Mouse (Mus musculus) embryonic facial prominence, embryonic 12.5 days (tissue): Measurements from ENCODE around the gene Spg20. TPM values are rescaled to one million over a fixed set of nuclear protein-coding genes. Genes with fewer than 3 reads are reported as not detected.

Source experiments
- ATAC-seq: fragments of 200-750 bp; cut with Nextera tagmentation; 2 replicates; pipeline ENCODE4 v1.8.0; 2017; ENCODE audit not compliant: insufficient number of reproducible peaks, insufficient read depth, low FRiP score, low TSS enrichment
- H3K27ac ChIP-seq: fragments of 300-500 bp; sonication (generic); 2 replicates; pipeline ENCODE4 v1.5.1; 2016; ENCODE audit warnings: mild to moderate bottlenecking
- H3K27me3 ChIP-seq: fragments of 300-500 bp; sonication (generic); 2 replicates; pipeline ENCODE4 v1.6.1; 2016; ENCODE audit warnings: mild to moderate bottlenecking, moderate library complexity
- H3K36me3 ChIP-seq: fragments of 300-500 bp; sonication (generic); 2 replicates; pipeline ENCODE4 v1.6.1; 2016; ENCODE audit warnings: mild to moderate bottlenecking
- H3K4me1 ChIP-seq: fragments of 300-500 bp; sonication (generic); 2 replicates; pipeline ENCODE4 v1.6.1; 2016
- H3K4me2 ChIP-seq: fragments of 300-500 bp; sonication (generic); replicated peaks from 2 replicates; pipeline ENCODE4 v1.6.1; 2016; ENCODE audit warnings: mild to moderate bottlenecking, moderate library complexity
- H3K4me3 ChIP-seq: fragments of 300-500 bp; sonication (generic); 2 replicates; pipeline ENCODE4 v1.5.1; 2016; ENCODE audit warnings: mild to moderate bottlenecking
- H3K9ac ChIP-seq: fragments of 300-500 bp; sonication (generic); 2 replicates; pipeline ENCODE4 v1.6.1; 2016; ENCODE audit warnings: mild to moderate bottlenecking, moderate library complexity
- H3K9me3 ChIP-seq: fragments of 300-500 bp; sonication (generic); 2 replicates; pipeline ENCODE4 v1.6.1; 2016; ENCODE audit warnings: mild to moderate bottlenecking, moderate library complexity
- whole genome bisulfite sequencing: fragments of 180-500 bp; shearing (Covaris S2); methylation state at CpG from one replicate; pipeline ENCODE4 v1.1.7; 2016; 5-methylcytosine and 5-hydroxymethylcytosine counted together
- polyA plus RNA-seq: library from polyadenylated mRNA; unstranded; fragments of >200 nt; fragmentation: Nextera tagmentation; extraction: Ambion mirVana; gene quantifications from 2 replicates; pipeline ENCODE4 v1.2.1, GENCODE M21; 2016

The Spg20 gene
- polyA plus RNA-seq, 1 experiment from 2014 or later, result 86.5 TPM

- 79% methylated on average over 4 of the region's 4 CpGs for WGBS
- no peak for ATAC-seq
- H3K36me3 ChIP-seq, result peaks cover 84% of the 10 kb centered on the region
Observed at GRCm38 (mm10) chr3:55129181-55129692, 17.3 kb downstream of the Spg20 start.

DNA sequence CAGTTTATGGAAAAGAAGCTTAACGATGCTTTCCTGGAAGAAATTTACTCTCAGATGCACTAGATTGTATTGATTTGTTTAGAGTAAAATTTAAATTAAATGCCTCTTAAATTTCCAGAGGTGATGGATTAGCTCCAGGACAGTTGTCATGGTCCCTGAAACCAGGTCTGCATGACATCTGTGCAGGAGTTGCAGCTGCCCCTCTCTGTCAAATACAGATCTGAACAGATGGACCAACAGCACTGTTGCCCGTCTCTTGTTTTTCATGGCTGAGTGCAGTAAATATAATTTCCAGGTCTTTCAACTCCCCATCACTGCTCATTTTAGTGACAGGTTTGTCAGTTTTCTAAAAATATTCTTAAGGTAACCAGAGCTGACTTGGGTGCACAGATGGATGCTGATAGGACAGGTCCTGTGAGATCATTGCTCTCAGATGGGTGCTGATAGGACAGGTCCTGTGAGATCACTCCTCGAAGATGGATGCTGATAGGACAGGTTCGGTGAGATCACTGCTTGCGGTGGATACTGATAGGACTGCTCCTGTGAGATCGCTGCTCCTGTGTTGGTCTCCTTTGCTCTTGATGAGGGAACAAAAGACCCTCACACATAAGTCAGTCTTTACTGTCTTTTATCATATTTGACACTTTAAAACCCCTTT is 19.8 kb downstream of the Spg20 start:
- Histone ChIP-seq H3K4me3 (no peak overlapping the region), H3K9ac (no peak overlapping the region), H3K36me3 (peaks cover 87% of the 10 kb centered on the region), H3K4me1 (no peaks in the 10 kb centered on the region), H3K27me3 (no peaks in the 10 kb centered on the region), H3K27ac (no peak overlapping the region), H3K9me3 (no peaks in the 10 kb centered on the region), H3K4me2 (no peak overlapping the region)
- WGBS, result 87% methylated on average over 6 of the region's 6 CpGs
- no peak for ATAC-seq

More at GRCm38 (mm10) chr3:55129181-55129692, 17.3 kb downstream of the Spg20 start:
- H3K9ac ChIP-seq, result no peak overlapping the region
- H3K4me1 ChIP-seq, result no peaks in the 10 kb centered on the region
- H3K27ac ChIP-seq, result no peak overlapping the region
- no peak overlapping the region for H3K4me3 ChIP-seq
- H3K9me3 ChIP-seq, result no peaks in the 10 kb centered on the region
- no peaks in the 10 kb centered on the region for H3K27me3 ChIP-seq
- no peak overlapping the region for H3K4me2 ChIP-seq

DNA sequence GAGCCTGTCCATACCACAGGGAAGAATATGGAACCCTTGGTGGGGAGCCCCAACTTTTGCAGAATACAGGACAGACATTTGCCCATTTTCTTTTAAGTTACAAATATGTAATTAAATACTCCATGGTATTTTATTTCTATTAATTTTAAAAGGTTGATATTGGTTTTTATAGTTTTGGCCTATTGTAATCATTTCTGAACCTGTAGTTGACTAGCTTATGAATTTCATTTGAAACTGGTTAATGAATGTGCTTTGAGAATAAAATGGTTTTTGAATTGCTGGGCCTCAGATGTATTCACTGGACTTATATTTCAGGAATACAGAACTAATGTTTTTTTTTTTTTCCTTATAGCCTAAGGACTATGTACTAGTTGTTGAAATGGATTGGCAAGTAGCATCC is 25.1 kb downstream of the Spg20 start, which contains the start of gene Ccdc169:
TSS of gene Ccdc169 (plus strand) at position 301 of the 400 bp plus-strand sequence.
- no peak within 1 kb of the TSS for H3K27ac ChIP-seq
- no peak for ATAC-seq
- H3K4me1 ChIP-seq, result no peaks in the 10 kb centered on the region
- peaks cover 48% of the 10 kb centered on the region for H3K36me3 ChIP-seq
- H3K9ac ChIP-seq, result no peak within 1 kb of the TSS
- no peak within 1 kb of the TSS for H3K4me2 ChIP-seq
- no peak within 1 kb of the TSS for H3K4me3 ChIP-seq
- H3K27me3 ChIP-seq, result no peaks in the 10 kb centered on the region
- H3K9me3 ChIP-seq, result no peaks in the 10 kb centered on the region

DNA sequence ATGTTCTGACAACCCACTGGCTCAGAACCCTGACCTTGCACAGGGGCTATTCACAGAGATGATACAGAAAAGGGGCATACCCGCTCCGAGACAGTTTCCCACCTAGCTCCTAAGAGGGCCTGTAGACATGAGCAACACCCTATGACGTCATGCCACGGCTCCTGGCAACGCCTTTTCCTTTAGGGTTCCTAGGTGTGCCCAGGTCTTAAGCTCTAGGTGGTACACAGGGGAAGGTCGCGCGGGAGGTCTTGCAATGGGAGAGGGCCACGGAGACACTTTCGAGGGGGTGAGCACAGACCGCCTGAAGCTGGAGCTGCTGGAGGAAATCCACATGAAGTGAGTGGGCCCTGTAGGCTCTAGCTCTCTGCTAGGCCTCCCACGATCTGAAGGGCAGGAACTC is 27.9 kb downstream of the Spg20 start:
- Histone ChIP-seq H3K9me3 (no peaks in the 10 kb centered on the region), H3K27ac (no peak overlapping the region), H3K4me1 (no peaks in the 10 kb centered on the region), H3K4me2 (no peak overlapping the region), H3K4me3 (no peak overlapping the region), H3K27me3 (no peaks in the 10 kb centered on the region), H3K9ac (no peak overlapping the region), H3K36me3 (peaks cover 26% of the 10 kb centered on the region)
- ATAC-seq, result no peak
- WGBS, result 93% methylated on average over 12 of the region's 12 CpGs

DNA sequence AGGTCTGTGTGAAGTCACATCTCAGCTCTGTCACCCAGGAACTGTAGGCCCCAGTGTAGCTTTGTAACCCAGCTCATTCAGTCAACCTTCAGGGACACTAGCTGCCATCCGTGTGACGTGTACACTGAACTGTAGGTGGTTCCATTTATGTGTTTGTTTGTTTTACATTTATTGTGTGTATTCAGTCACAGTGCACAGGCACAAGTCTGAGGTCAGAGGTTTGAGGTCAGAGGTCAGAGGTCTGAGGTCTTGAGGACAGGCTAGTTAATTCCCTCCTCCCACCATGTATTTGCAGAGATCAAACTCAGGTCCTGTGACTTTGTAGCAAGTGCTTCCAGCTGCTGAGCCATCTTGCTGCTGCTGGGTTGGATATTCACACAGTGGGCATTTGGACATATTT is 29.5 kb downstream of the Spg20 start:
- Histone ChIP-seq H3K27ac (no peak overlapping the region), H3K36me3 (peaks cover 13% of the 10 kb centered on the region), H3K4me3 (no peak overlapping the region), H3K9me3 (no peaks in the 10 kb centered on the region), H3K4me2 (no peak overlapping the region), H3K9ac (no peak overlapping the region), H3K4me1 (no peaks in the 10 kb centered on the region), H3K27me3 (no peaks in the 10 kb centered on the region)
- WGBS, result 39% methylated on average over 2 of the region's 2 CpGs
- ATAC-seq, result no peak

DNA sequence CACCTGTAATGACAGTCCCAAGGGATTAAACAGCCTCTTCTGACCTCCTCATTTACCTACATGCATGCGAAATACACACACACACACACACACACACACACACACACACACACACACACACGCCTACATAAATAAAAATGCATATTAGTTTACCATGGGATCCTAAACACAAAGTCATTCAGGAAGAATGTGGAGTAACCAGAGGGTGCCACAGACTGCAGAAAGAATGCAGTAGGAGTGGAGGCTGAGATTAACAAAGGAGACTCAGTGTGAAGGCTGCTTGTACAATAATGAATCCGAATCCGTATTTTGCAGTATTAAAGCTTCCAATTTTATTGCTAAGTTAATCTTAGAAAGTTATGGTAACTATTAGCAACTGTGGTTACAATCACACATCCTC is 33.0 kb downstream of the Spg20 start:
- peaks cover 4% of the 10 kb centered on the region; the same call in 1 of the 2 replicates for H3K4me1 ChIP-seq
- no peak overlapping the region for H3K4me3 ChIP-seq
- H3K9ac ChIP-seq, result no peak overlapping the region
- WGBS, result 81% methylated on average over 4 of the region's 4 CpGs
- H3K27ac ChIP-seq, result no peak overlapping the region
- no peaks in the 10 kb centered on the region for H3K27me3 ChIP-seq
- ATAC-seq, result no peak
- no peaks in the 10 kb centered on the region for H3K9me3 ChIP-seq
- no peaks in the 10 kb centered on the region for H3K36me3 ChIP-seq
- no peak overlapping the region for H3K4me2 ChIP-seq

DNA sequence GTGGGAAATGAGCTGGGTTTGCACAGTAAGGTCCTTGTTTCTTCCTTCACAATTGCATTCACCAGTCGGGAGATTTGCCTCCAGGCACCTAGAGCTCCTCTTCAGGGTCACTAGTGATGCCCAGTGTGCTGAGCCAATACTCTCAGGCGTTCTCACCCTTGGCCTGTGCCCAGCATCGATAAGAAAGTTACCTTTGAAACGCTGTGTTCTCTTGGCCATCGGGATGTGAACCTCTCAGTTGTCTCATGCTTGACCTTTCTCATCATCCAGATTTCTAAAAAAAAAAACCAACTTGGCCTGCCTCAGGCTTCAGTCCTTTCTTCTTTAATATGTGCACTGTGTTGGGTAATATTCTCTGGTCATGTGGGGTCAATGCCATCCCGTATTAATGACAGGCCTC is 34.5 kb downstream of the Spg20 start:
- H3K27me3 ChIP-seq, result no peaks in the 10 kb centered on the region
- no peaks in the 10 kb centered on the region for H3K36me3 ChIP-seq
- H3K4me1 ChIP-seq, result peaks cover 4% of the 10 kb centered on the region; the same call in 1 of the 2 replicates
- no peak overlapping the region for H3K9ac ChIP-seq
- no peaks in the 10 kb centered on the region for H3K9me3 ChIP-seq
- WGBS, result 55% methylated on average over 6 of the region's 6 CpGs
- H3K27ac ChIP-seq, result no peak overlapping the region
- no peak overlapping the region for H3K4me3 ChIP-seq
- ATAC-seq, result no peak
- H3K4me2 ChIP-seq, result no peak overlapping the region

DNA sequence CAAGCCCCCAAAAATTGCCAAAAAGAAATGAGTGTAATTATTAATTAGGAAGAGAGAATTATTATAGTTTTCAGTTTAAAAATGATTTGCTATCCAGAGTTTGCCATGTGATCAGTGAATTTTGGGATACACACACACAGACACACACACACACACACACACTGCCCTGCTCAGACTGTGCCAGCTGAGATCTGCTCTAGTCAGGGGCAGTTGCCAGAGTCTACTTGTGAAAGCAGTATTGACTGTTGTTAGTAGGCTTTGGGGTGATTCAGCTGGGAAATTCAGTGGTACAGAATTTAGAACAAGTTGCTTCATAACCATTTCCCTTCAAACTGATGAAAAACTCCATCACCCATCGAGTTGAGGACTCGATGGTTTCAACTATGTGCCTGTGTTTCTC is 35.2 kb downstream of the Spg20 start:
- no peak overlapping the region for H3K4me3 ChIP-seq
- no peaks in the 10 kb centered on the region for H3K36me3 ChIP-seq
- no peak overlapping the region for H3K9ac ChIP-seq
- H3K4me1 ChIP-seq, result peaks cover 4% of the 10 kb centered on the region; the same call in 1 of the 2 replicates
- no peaks in the 10 kb centered on the region for H3K27me3 ChIP-seq
- no peak overlapping the region for H3K4me2 ChIP-seq
- ATAC-seq, result no peak
- no peak overlapping the region for H3K27ac ChIP-seq
- 84% methylated on average over 2 of the region's 2 CpGs for WGBS
- no peaks in the 10 kb centered on the region for H3K9me3 ChIP-seq

GRCm38 (mm10) chr3:55148091-55148490 is 36.2 kb downstream of the Spg20 start:
- Histone ChIP-seq H3K4me2 (no peak overlapping the region), H3K36me3 (no peaks in the 10 kb centered on the region), H3K27me3 (no peaks in the 10 kb centered on the region), H3K27ac (no peak overlapping the region), H3K9me3 (no peaks in the 10 kb centered on the region), H3K4me3 (no peak overlapping the region), H3K9ac (no peak overlapping the region), H3K4me1 (peaks cover 4% of the 10 kb centered on the region; the same call in 1 of the 2 replicates)
- ATAC-seq, result no peak
- WGBS, result 13% methylated on average over 3 of the region's 3 CpGs

GRCm38 (mm10) chr3:55151656-55152433 is 39.9 kb downstream of the Spg20 start:
- H3K4me2 ChIP-seq, result no peak overlapping the region
- no peak overlapping the region for H3K9ac ChIP-seq
- H3K27ac ChIP-seq, result no peak overlapping the region
- no peaks in the 10 kb centered on the region for H3K9me3 ChIP-seq
- no peak overlapping the region for H3K4me3 ChIP-seq
- peaks cover 4% of the 10 kb centered on the region; the same call in 1 of the 2 replicates for H3K4me1 ChIP-seq
- no peaks in the 10 kb centered on the region for H3K36me3 ChIP-seq
- H3K27me3 ChIP-seq, result no peaks in the 10 kb centered on the region
- 44% methylated on average over 7 of the region's 7 CpGs for WGBS
- no peak for ATAC-seq

- 56% methylated on average over 6 of the region's 6 CpGs for WGBS
- H3K4me2 ChIP-seq, result no peak overlapping the region
- peaks cover 4% of the 10 kb centered on the region; the same call in 1 of the 2 replicates for H3K4me1 ChIP-seq
- H3K4me3 ChIP-seq, result no peak overlapping the region
- no peak overlapping the region for H3K9ac ChIP-seq
- no peak overlapping the region for H3K27ac ChIP-seq
- no peaks in the 10 kb centered on the region for H3K36me3 ChIP-seq
- ATAC-seq, result no peak
- H3K27me3 ChIP-seq, result no peaks in the 10 kb centered on the region
- no peaks in the 10 kb centered on the region for H3K9me3 ChIP-seq
Observed at GRCm38 (mm10) chr3:55152673-55153334, 40.9 kb downstream of the Spg20 start.
